Mouse (Mus musculus): ENCODE data around the gene Slc7a10. TPM values are rescaled to one million over a fixed set of nuclear protein-coding genes. Genes with fewer than 3 reads are reported as not detected.

The Slc7a10 gene
- 27.8 TPM for polyA plus RNA-seq (2014; fragmentation: Illumina TruSeq; extraction: RNeasy Lipid Tissue Mini Kit (QIAGEN cat#74804); ENCODE audit: insufficient read depth, low read depth, low replicate concordance)

GRCm38 (mm10) chr7:35185889-35186569 lies at the start of gene Slc7a10:
Gene Slc7a10, plus strand, starts transcription at chr7:35186385.

GRCm38 (mm10) chr7:35215225-35215624 lies 29.0 kb downstream of the Slc7a10 start, which contains the start of gene Lrp3:
Gene Lrp3, minus strand, starts transcription at chr7:35215498.

Other genes with a start within 250 kb of the Slc7a10 start
- 24.6 TPM for gene Cebpg, start 129.8 kb upstream of the Slc7a10 start, polyA plus RNA-seq (2014; fragmentation: Illumina TruSeq; extraction: RNeasy Lipid Tissue Mini Kit (QIAGEN cat#74804); ENCODE audit: insufficient read depth, low read depth, low replicate concordance)
- 71.7 TPM for gene Cebpa, start 67.1 kb upstream of the Slc7a10 start, polyA plus RNA-seq (2014; fragmentation: Illumina TruSeq; extraction: RNeasy Lipid Tissue Mini Kit (QIAGEN cat#74804); ENCODE audit: insufficient read depth, low read depth, low replicate concordance)
- 4.5 TPM for gene Lrp3, start 29.1 kb downstream of the Slc7a10 start, polyA plus RNA-seq (2014; fragmentation: Illumina TruSeq; extraction: RNeasy Lipid Tissue Mini Kit (QIAGEN cat#74804); ENCODE audit: insufficient read depth, low read depth, low replicate concordance)
- 5.9 TPM for gene Gpatch1, start 132.1 kb downstream of the Slc7a10 start, polyA plus RNA-seq (2014; fragmentation: Illumina TruSeq; extraction: RNeasy Lipid Tissue Mini Kit (QIAGEN cat#74804); ENCODE audit: insufficient read depth, low read depth, low replicate concordance)
- 6.3 TPM for gene Rhpn2, start 147.8 kb downstream of the Slc7a10 start, polyA plus RNA-seq (2014; fragmentation: Illumina TruSeq; extraction: RNeasy Lipid Tissue Mini Kit (QIAGEN cat#74804); ENCODE audit: insufficient read depth, low read depth, low replicate concordance)
- 4.6 TPM for gene Faap24, start 210.5 kb downstream of the Slc7a10 start, polyA plus RNA-seq (2014; fragmentation: Illumina TruSeq; extraction: RNeasy Lipid Tissue Mini Kit (QIAGEN cat#74804); ENCODE audit: insufficient read depth, low read depth, low replicate concordance)
- 11.2 TPM for gene Cep89, start 210.7 kb downstream of the Slc7a10 start, polyA plus RNA-seq (2014; fragmentation: Illumina TruSeq; extraction: RNeasy Lipid Tissue Mini Kit (QIAGEN cat#74804); ENCODE audit: insufficient read depth, low read depth, low replicate concordance)

Measured in lung, adult 10 weeks (tissue).